Mouse (Mus musculus): ENCODE results near the gene Osbpl8.

Gene Osbpl8

DNA sequence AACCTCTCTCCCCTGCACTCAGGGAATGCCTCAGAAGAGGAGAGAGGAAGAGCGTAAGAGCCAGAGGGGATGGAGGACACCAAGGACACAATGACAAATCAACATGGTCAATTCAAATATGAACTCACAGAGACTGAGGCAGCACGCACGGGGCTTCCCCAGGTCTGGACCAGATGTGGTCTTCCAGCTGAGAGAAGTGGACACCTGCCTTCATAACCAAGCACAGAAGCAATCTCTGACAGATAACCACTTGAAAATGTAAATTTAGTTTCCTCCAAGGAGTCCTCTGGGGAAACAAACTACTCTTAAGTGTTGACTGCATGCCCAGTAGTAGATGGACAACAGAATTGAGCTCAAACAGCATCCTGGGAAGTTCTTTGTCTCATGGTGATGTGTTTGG, 9.5 kb upstream of the Osbpl8 start:
- no peak for DNase-seq (ENCODE audit: low spot score in 2 of 2)

DNA sequence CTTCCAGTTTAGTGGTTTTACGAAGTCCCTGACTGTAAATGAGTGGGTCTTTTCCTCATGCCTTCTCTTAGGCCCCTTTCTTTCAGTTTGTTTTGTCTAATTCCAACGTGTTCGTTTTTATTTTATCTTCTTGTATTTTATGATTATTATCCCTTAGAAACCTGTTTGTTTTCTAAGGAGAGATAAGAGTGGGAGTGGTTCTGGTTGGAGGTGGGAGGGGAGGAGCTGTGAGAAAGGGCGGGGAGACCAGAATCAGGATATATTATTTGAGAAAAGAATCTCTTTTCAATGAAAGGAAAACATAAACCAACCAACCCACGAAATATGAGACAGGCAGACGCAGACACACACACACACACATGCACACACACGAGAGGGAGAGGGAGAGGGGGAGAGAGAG, 9.0 kb upstream of the Osbpl8 start:
- no peak for DNase-seq (ENCODE audit: low spot score in 2 of 2)

DNA sequence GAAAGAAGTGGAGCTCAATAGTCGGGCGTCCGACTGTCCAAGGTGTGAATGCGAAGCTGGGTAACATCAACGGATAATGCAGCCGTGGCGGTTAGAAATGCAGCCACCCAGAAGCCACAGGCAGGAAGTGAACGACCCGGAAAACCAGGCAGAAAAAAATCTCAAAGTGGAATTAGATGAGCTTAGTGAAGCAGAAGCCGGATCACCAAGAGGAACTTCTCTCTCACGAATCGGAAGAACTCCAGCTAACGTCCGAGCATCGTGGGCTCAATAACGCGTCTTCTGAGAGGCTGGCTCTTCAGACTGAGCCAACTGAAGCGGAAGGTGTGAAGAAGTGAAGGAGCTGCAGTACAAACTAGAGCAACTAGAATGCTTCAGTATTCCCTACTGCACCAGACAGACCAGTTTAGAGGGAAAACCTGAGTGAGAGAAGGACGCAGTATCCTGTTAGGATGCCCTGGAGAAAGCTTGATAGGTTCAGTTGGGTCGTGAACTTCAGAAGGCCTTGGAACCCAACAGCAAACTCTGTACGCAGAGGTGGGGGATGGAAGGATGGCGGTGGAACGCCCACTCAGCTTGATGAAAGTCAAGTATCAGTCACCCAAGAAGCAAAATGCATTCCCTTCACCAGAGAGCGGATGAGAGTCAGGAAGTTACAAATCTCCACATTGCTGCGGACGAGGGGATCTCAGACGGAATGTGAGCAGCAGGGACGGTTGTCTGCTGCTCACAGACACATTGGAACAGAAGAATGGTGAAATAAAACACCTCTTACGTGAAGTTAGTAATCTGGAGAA, 8.0 kb upstream of the Osbpl8 start:
- no peak for DNase-seq (ENCODE audit: low spot score in 2 of 2)

GRCm38 (mm10) chr10:111157241-111157659, 7.3 kb upstream of the Osbpl8 start:
- no peak for DNase-seq (ENCODE audit: low spot score in 2 of 2)

GRCm38 (mm10) chr10:111159789-111160522, 4.6 kb upstream of the Osbpl8 start:
- DNase-seq (ENCODE audit: low spot score in 2 of 2): no peak

DNA sequence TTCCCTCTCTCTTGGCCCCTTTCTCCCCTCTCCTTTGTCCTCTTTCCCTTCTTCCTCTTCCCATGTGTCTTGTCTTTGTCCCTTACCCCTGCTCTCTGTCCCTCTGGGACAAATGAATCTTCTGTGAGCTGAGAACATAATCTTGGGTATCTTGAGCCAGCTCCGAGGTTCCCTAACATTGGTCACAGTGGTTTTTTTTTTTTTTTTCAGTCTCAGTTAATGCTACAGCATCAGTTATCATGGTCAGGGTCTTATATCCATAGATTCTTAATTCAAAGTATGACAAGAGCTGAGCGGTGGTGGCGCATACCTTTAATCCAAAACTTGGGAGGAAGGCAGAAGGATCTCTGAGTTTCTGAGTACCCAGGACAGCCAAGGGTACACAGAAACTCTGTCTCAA, 4.0 kb upstream of the Osbpl8 start:
- no peak for DNase-seq (ENCODE audit: low spot score in 2 of 2)

- no peak for DNase-seq (ENCODE audit: low spot score in 2 of 2)
These were observed 3.2 kb upstream of the Osbpl8 start for GRCm38 (mm10) chr10:111161373-111161772.

GRCm38 (mm10) chr10:111163025-111163424, 1.5 kb upstream of the Osbpl8 start:
- no peak for DNase-seq (ENCODE audit: low spot score in 2 of 2)

- DNase-seq (ENCODE audit: low spot score in 2 of 2): no peak
These were observed 831 bp upstream of the Osbpl8 start for GRCm38 (mm10) chr10:111163601-111164240.

GRCm38 (mm10) chr10:111165219-111165981, 848 bp downstream of the Osbpl8 start:
- DNase-seq (ENCODE audit: low spot score in 2 of 2): peak; percentile 31 to 42

GRCm38 (mm10) chr10:111166057-111166841, 1.7 kb downstream of the Osbpl8 start:
- no peak for DNase-seq (ENCODE audit: low spot score in 2 of 2)

GRCm38 (mm10) chr10:111167444-111167843, 2.9 kb downstream of the Osbpl8 start:
- DNase-seq (ENCODE audit: low spot score in 2 of 2): no peak

GRCm38 (mm10) chr10:111168305-111168704, 3.8 kb downstream of the Osbpl8 start:
- no peak for DNase-seq (ENCODE audit: low spot score in 2 of 2)

DNA sequence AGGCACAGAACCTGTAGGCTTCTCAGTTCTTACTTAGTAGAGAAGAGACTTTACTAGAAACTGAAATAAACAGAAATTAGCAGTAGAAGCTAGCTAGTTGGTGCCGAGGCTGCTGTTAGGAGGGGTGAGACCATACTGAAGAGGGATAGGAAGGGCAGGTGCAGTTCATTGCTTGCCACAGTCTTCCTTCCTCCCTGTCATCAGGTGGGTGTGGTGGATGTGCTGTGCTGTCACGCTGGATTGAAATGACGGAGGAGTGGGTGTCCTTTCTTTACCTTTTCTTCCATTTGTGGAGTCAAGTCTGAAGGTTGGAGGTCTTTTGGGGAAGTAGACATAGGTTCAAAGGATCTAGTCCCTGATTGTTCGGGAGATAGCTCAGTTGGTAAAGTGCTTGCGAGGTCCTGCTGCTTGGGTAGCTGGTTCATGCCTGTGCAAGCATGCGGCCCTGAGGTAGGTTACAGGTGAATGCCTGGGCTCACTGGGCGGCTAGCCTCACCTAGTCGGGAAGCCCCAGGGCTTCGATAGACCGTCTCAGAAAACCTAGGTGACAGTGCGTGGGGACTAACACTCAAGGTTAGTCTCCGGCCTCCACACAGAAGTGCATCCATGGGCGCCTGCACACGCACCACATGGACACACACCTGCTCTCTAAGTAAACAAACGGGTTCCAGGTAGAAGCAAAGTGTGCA, 6.8 kb downstream of the Osbpl8 start:
- DNase-seq (ENCODE audit: low spot score in 2 of 2): peak; percentile 20 to 21

DNA sequence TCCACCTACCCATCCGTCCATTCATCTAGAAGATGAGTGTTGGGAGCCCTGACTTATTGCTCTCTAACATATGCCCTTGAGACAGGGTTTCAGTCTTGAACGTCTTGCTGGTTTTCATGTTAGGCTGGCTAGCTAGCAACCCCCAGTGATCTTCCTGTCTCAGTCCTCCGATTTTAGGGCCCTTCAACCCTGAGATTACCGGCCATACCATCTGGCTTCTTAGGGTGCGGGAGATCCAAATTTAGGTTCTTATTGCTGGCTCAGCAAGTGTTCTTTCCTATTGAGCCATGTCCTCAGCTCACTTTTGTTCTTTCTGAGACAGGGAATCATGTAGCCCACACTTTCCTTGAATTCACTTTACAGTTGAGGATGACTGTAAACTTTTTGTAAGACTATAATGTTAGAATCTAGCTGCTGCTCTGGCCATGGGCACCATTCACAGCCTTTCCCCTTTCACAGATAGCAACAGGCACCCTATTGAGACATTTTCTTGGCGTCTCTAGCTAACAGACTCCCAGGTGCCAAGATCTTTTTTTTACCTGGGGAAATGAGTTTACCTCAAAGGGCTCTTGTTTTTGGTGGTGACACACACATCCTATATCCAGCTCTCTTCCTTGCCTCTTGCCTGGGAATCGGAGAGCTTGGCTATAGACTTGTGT, 9.2 kb downstream of the Osbpl8 start:
- DNase-seq (ENCODE audit: low spot score in 2 of 2): no peak

- no peak for DNase-seq (ENCODE audit: low spot score in 2 of 2)
These were observed 12.8 kb downstream of the Osbpl8 start for GRCm38 (mm10) chr10:111177336-111177735.

DNA sequence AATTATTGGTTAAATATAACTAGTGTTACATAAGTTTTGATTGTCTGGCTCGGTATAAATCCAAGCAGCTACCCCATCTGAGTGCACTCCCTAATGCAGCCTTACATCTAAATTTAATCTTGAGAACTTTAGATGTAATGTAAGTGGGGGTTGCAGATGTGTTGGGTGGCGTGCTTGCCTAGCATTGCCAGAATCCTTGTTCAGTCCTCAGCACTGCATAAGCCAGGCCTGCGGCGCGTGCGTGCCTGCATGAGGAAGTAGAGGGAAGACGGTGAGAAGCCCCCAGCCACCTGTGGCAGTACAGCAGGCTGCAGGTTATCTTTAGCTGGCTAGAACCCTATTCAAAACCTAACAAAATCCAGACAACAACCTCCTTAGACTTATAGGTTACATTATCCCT, 13.5 kb downstream of the Osbpl8 start:
- DNase-seq (ENCODE audit: low spot score in 2 of 2): no peak

GRCm38 (mm10) chr10:111180633-111181032, 16.1 kb downstream of the Osbpl8 start:
- DNase-seq (ENCODE audit: low spot score in 2 of 2): no peak

- DNase-seq (ENCODE audit: low spot score in 2 of 2): no peak
These were observed 19.2 kb downstream of the Osbpl8 start for GRCm38 (mm10) chr10:111183634-111184270.

Data from urinary bladder, postnatal 36 days (tissue).